Mouse (Mus musculus) subcutaneous adipose tissue, adult 2 months (tissue): ENCODE data around the gene Dnajb6. TPM values are rescaled to one million over a fixed set of nuclear protein-coding genes. Genes with fewer than 3 reads are reported as not detected.

Experiments used
- polyA plus RNA-seq: library from polyadenylated mRNA; depleted of rRNA; stranded (reverse); fragments of >200 nt; gene quantifications from 2 replicates; pipeline ENCODE4 v1.2.3, GENCODE M21; 2012; ENCODE audit warnings: low replicate concordance; rRNA removed

The Dnajb6 gene
- 24.1 and 40.2 TPM in 2 replicates for polyA plus RNA-seq

DNA sequence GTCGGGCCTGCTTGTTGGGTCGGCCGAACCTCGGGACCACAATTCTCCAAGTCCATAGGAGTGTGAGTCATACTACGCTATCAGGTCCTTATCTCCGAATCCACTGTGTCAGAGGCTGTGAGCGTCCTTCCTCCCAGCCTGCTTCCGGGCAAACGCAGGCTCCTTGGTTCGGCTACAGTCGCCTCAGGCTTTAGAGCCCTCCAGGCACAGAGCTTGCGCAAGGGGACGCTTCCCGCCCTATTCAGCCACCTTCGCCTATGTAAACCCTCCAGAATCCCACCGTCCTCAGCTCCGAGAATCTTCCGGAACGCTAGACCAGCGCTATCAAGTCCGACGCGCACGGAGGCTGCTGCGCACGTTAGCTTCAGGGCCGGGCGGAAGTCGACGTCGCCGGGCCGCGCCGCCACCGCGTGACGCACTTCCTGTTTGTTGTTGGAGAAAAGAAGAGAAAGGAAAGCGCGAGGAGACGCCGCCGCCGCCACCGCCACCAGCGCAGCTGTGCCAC is at the start of gene Dnajb6, which contains the start of gene Gm5129:
Gene Dnajb6 (plus strand): TSS at position 132 of the 505 bp plus-strand sequence.
Gene Gm5129 (minus strand): TSS at position 380 of the 505 bp plus-strand sequence.

Other genes with a start within 250 kb of the Dnajb6 start
- gene Ube3c, start 166.4 kb upstream of the Dnajb6 start, polyA plus RNA-seq: 18.3 and 23.4 TPM in 2 replicates
- gene Gm5129, start 248 bp downstream of the Dnajb6 start, polyA plus RNA-seq: not detected in 2 replicates